Mouse (Mus musculus): ENCODE results near the gene Rtn2.
A peak's percentile ranks its signal among the peaks of the same experiment; 100 is the strongest.

Rtn2 gene

GRCm38 (mm10) chr7:19316451-19317161 lies 34.2 kb downstream of the Rtn2 start:
- DNase-seq (ENCODE audit: low read depth in 2 of 2, low spot score in 2 of 2) = no peak

- DNase-seq (ENCODE audit: low read depth in 2 of 2, low spot score in 2 of 2) = no peak
Observed at GRCm38 (mm10) chr7:19318201-19318600, 35.8 kb downstream of the Rtn2 start.

- no peak for DNase-seq (ENCODE audit: low read depth in 2 of 2, low spot score in 2 of 2)
Observed at GRCm38 (mm10) chr7:19318676-19319075, 36.3 kb downstream of the Rtn2 start.

GRCm38 (mm10) chr7:19319458-19319857 lies 37.0 kb downstream of the Rtn2 start:
- no peak for DNase-seq (ENCODE audit: low read depth in 2 of 2, low spot score in 2 of 2)

GRCm38 (mm10) chr7:19319906-19320305 lies 37.5 kb downstream of the Rtn2 start:
- peak; percentile 88 to 89 for DNase-seq (ENCODE audit: low read depth in 2 of 2, low spot score in 2 of 2)

GRCm38 (mm10) chr7:19320637-19321036 lies 38.2 kb downstream of the Rtn2 start:
- DNase-seq (ENCODE audit: low read depth in 2 of 2, low spot score in 2 of 2) = no peak

GRCm38 (mm10) chr7:19321464-19321863 lies 39.0 kb downstream of the Rtn2 start:
- no peak for DNase-seq (ENCODE audit: low read depth in 2 of 2, low spot score in 2 of 2)

- DNase-seq (ENCODE audit: low read depth in 2 of 2, low spot score in 2 of 2) = no peak
Observed at GRCm38 (mm10) chr7:19322489-19322888, 40.1 kb downstream of the Rtn2 start.

- no peak for DNase-seq (ENCODE audit: low read depth in 2 of 2, low spot score in 2 of 2)
Observed at GRCm38 (mm10) chr7:19324221-19324620, 41.8 kb downstream of the Rtn2 start.

- DNase-seq (ENCODE audit: low read depth in 2 of 2, low spot score in 2 of 2) = no peak
Observed at GRCm38 (mm10) chr7:19325262-19326199, 43.1 kb downstream of the Rtn2 start.

GRCm38 (mm10) chr7:19326359-19326758 lies 43.9 kb downstream of the Rtn2 start:
- DNase-seq (ENCODE audit: low read depth in 2 of 2, low spot score in 2 of 2) = no peak

GRCm38 (mm10) chr7:19327128-19327527 lies 44.7 kb downstream of the Rtn2 start:
- DNase-seq (ENCODE audit: low read depth in 2 of 2, low spot score in 2 of 2) = no peak

- no peak for DNase-seq (ENCODE audit: low read depth in 2 of 2, low spot score in 2 of 2)
Observed at GRCm38 (mm10) chr7:19327782-19328181, 45.4 kb downstream of the Rtn2 start.

GRCm38 (mm10) chr7:19328425-19328824 lies 46.0 kb downstream of the Rtn2 start:
- no peak for DNase-seq (ENCODE audit: low read depth in 2 of 2, low spot score in 2 of 2)

- DNase-seq (ENCODE audit: low read depth in 2 of 2, low spot score in 2 of 2) = no peak
Observed at GRCm38 (mm10) chr7:19331910-19332309, 49.5 kb downstream of the Rtn2 start.

- peak in 1 of 2 experiments; percentile 53 for DNase-seq (ENCODE audit: low read depth in 2 of 2, low spot score in 2 of 2)
Observed at GRCm38 (mm10) chr7:19332709-19333352, 50.4 kb downstream of the Rtn2 start.

GRCm38 (mm10) chr7:19335583-19335982 lies 53.2 kb downstream of the Rtn2 start:
- no peak for DNase-seq (ENCODE audit: low read depth in 2 of 2, low spot score in 2 of 2)

- no peak for DNase-seq (ENCODE audit: low read depth in 2 of 2, low spot score in 2 of 2)
Observed at GRCm38 (mm10) chr7:19337122-19337521, 54.7 kb downstream of the Rtn2 start.

GRCm38 (mm10) chr7:19338060-19338459 lies 55.6 kb downstream of the Rtn2 start:
- no peak for DNase-seq (ENCODE audit: low read depth in 2 of 2, low spot score in 2 of 2)

GRCm38 (mm10) chr7:19338596-19338995 lies 56.2 kb downstream of the Rtn2 start:
- no peak for DNase-seq (ENCODE audit: low read depth in 2 of 2, low spot score in 2 of 2)

GRCm38 (mm10) chr7:19341250-19341649 lies 58.8 kb downstream of the Rtn2 start:
- DNase-seq (ENCODE audit: low read depth in 2 of 2, low spot score in 2 of 2) = no peak

Data from CD8-positive naive resting alpha-beta T cell, adult 2 months (primary cell).